Mouse (Mus musculus): Measurements from ENCODE around the gene Gm5108.

DNA sequence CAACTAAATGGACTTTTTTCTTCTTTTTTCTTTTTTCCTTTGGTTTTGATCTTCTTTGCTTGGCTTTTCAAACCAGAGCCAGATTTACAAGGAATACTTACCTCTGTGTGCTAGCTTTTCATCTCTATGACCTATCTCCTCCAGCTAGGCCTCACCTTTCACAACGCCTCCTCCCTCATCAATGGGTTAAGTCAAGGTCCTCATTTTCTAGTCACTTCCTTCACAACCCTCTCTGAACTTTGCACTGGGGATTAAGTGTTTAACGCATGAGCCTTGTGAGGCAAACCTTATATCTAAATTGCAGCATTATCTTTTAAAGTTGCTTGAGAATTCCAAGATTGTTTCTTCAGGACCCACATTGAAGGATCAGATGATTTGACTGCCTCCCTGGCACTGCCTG is 63.0 kb downstream of the Gm5108 start:
- no peak for TF ChIP-seq CTCF (IDR thresholded peaks at IDR 0.05; ENCODE audit: low read depth, low read length)
- TF ChIP-seq POLR2A (IDR thresholded peaks at IDR 0.05; ENCODE audit: extremely low read depth, insufficient read depth, low read length), result no peak
